ENCODE assay signal across 19 mouse cellular contexts in genomic region chr12:73824828-73825227, GRCm38 (mm10).
"Had no signal": no experiment of that assay in that cellular context is flagged by ENCODE, and none has a peak within 500 bp of the region (broad histone marks: within the 10 kb centered on the region; RNA-seq: fewer than 3 reads in every experiment).

No protein-coding gene starts in this region.

- H3K4me1 ChIP-seq: liver, embryonic 12.5 days; midbrain, embryonic 10.5 days; neural tube, embryonic 13.5 days; neural tube, embryonic 15.5 days had no signal

- ATAC-seq: liver, embryonic 12.5 days; midbrain, embryonic 13.5 days; midbrain, embryonic 16.5 days had no signal

- H3K4me2 ChIP-seq: limb, embryonic 15.5 days; liver, embryonic 12.5 days; midbrain, embryonic 13.5 days; neural tube, embryonic 13.5 days; neural tube, embryonic 15.5 days had no signal

- H3K9me3 ChIP-seq: limb, embryonic 15.5 days; liver, embryonic 12.5 days; midbrain, embryonic 10.5 days; midbrain, embryonic 13.5 days; neural tube, embryonic 13.5 days; neural tube, embryonic 15.5 days had no signal

- H3K27me3 ChIP-seq: limb, embryonic 15.5 days; midbrain, embryonic 13.5 days; neural tube, embryonic 13.5 days; neural tube, embryonic 15.5 days had no signal

- H3K27ac ChIP-seq: limb, embryonic 15.5 days; liver, embryonic 12.5 days; liver, embryonic 14.5 days; midbrain, embryonic 10.5 days; midbrain, embryonic 13.5 days; neural tube, embryonic 13.5 days; neural tube, embryonic 15.5 days had no signal

- H3K4me3 ChIP-seq: limb, embryonic 15.5 days; liver, embryonic 12.5 days; midbrain, embryonic 10.5 days; midbrain, embryonic 13.5 days; myocyte; neural tube, embryonic 13.5 days; neural tube, embryonic 15.5 days had no signal

- DNase-seq: lung, adult 2 months; lung, postnatal 4 days; retina, postnatal 1 day; right cerebral cortex, adult 18-20 months; right cerebral cortex, postnatal 25 days; right cerebral cortex, postnatal 4 days; spleen, adult 18-20 months; thymus, adult 18-20 months; thymus, postnatal 14 days; thymus, postnatal 36 days had no signal

- H3K36me3 ChIP-seq: limb, embryonic 15.5 days; liver, embryonic 12.5 days; midbrain, embryonic 10.5 days; midbrain, embryonic 13.5 days; neural tube, embryonic 13.5 days; neural tube, embryonic 15.5 days had no signal

- H3K9ac ChIP-seq: limb, embryonic 15.5 days; liver, embryonic 12.5 days; liver, embryonic 14.5 days; midbrain, embryonic 13.5 days; neural tube, embryonic 13.5 days; neural tube, embryonic 15.5 days had no signal
